Mouse (Mus musculus) kidney, adult 2 months (tissue): ENCODE data around the gene Nme4.

Experiments used
- CTCF ChIP-seq: fragments of 200-500 bp; conservative IDR thresholded peaks from 2 replicates; pipeline ENCODE4 v1.5.1; 2011; ENCODE audit warnings: low read depth, mild to moderate bottlenecking, control low read depth, low read length, moderate library complexity, mixed read lengths; ENCODE audit not compliant: insufficient read depth, insufficient read length
- POLR2A ChIP-seq: fragments of 200-500 bp; IDR thresholded peaks from one replicate; pipeline ENCODE4 v1.6.1; 2011; ENCODE audit warnings: low read depth, low read length, control low read depth

- TF ChIP-seq CTCF (peak; percentile 84), POLR2A (no peak)
Measured at GRCm38 (mm10) chr17:26119766-26120710, 24.6 kb upstream of the Nme4 start.
